Mouse (Mus musculus) lung, adult 2 months (tissue): ENCODE results near the gene Ust.

ENCODE experiments used
- CTCF ChIP-seq: fragments of 200-500 bp; IDR thresholded peaks from 2 replicates; pipeline ENCODE4 v1.5.1; 2011; ENCODE audit warnings: mild to moderate bottlenecking, low read length, control low read depth; ENCODE audit not compliant: insufficient read depth
- POLR2A ChIP-seq: fragments of 200-500 bp; IDR thresholded peaks from 2 replicates; pipeline ENCODE4 v1.6.1; 2011; ENCODE audit warnings: low read depth, mild to moderate bottlenecking, control low read depth, low read length, borderline replicate concordance; ENCODE audit errors: extremely low read depth

- TF ChIP-seq CTCF (no peak), POLR2A (peak; percentile 58; the same call in 1 of the 2 replicates)
Measured at GRCm38 (mm10) chr10:8518141-8519013, at the start of gene Ust.
